Mouse (Mus musculus): ENCODE results near the gene Tgfbrap1. TPM values are rescaled to one million over a fixed set of nuclear protein-coding genes. Genes with fewer than 3 reads are reported as not detected.
"Not testable (repeated sequence)": the region's sequence is repeated elsewhere in the genome, so short reads cannot be mapped to it uniquely, and the experiment has no call there.

The Tgfbrap1 gene
- polyA plus RNA-seq, 1 experiment from 2014 or later, result 7.5 TPM

- ATAC-seq (ENCODE audit: insufficient number of reproducible peaks, insufficient read depth, low FRiP score, low read depth), result no peak
These were observed 46.5 kb downstream of the Tgfbrap1 start for GRCm38 (mm10) chr1:43051903-43052302.

GRCm38 (mm10) chr1:43047811-43048210 lies 50.6 kb downstream of the Tgfbrap1 start:
- 87% methylated on average over 10 of the region's 10 CpGs for WGBS
- no peak for ATAC-seq (ENCODE audit: insufficient number of reproducible peaks, insufficient read depth, low FRiP score, low read depth)
- Histone ChIP-seq H3K27ac (replicated peaks in 1 of 2; ENCODE audit: control insufficient read depth in 1 of 2, insufficient read depth in 1 of 2, low read depth in 2 of 2, low read length in 2 of 2) (no peak overlapping the region), H3K36me3 (ENCODE audit: control insufficient read depth, insufficient read depth, low read length) (peaks cover 35% of the 10 kb centered on the region), H3K9ac (ENCODE audit: low read length) (no peak overlapping the region), H3K4me3 (ENCODE audit: control insufficient read depth in 1 of 2, insufficient read depth in 1 of 2, low read depth in 1 of 2, low read length in 2 of 2) (no peak overlapping the region), H3K4me1 (ENCODE audit: control insufficient read depth in 2 of 2, insufficient read depth in 2 of 2, low read length in 2 of 2) (no peaks in the 10 kb centered on the region), H3K9me3 (ENCODE audit: control insufficient read depth, low read length) (no peaks in the 10 kb centered on the region), H3K4me2 (ENCODE audit: low read length) (no peak overlapping the region), H3K27me3 (ENCODE audit: control insufficient read depth, insufficient read depth, low read length) (no peaks in the 10 kb centered on the region)

More at GRCm38 (mm10) chr1:43051903-43052302, 46.5 kb downstream of the Tgfbrap1 start:
- Histone ChIP-seq H3K36me3 (ENCODE audit: control insufficient read depth, insufficient read depth, low read length) (peaks cover 67% of the 10 kb centered on the region), H3K9ac (ENCODE audit: low read length) (no peak overlapping the region), H3K4me1 (ENCODE audit: control insufficient read depth in 2 of 2, insufficient read depth in 2 of 2, low read length in 2 of 2) (no peaks in the 10 kb centered on the region), H3K4me2 (ENCODE audit: low read length) (no peak overlapping the region), H3K4me3 (ENCODE audit: control insufficient read depth in 1 of 2, insufficient read depth in 1 of 2, low read depth in 1 of 2, low read length in 2 of 2) (no peak overlapping the region), H3K27ac (replicated peaks in 1 of 2; ENCODE audit: control insufficient read depth in 1 of 2, insufficient read depth in 1 of 2, low read depth in 2 of 2, low read length in 2 of 2) (no peak overlapping the region), H3K9me3 (ENCODE audit: control insufficient read depth, low read length) (no peaks in the 10 kb centered on the region), H3K27me3 (ENCODE audit: control insufficient read depth, insufficient read depth, low read length) (no peaks in the 10 kb centered on the region)
- WGBS, result 91% methylated on average over 5 of the region's 5 CpGs

GRCm38 (mm10) chr1:43046990-43047389 lies 51.4 kb downstream of the Tgfbrap1 start:
- no peak overlapping the region for H3K27ac ChIP-seq (replicated peaks in 1 of 2; ENCODE audit: control insufficient read depth in 1 of 2, insufficient read depth in 1 of 2, low read depth in 2 of 2, low read length in 2 of 2)
- H3K36me3 ChIP-seq (ENCODE audit: control insufficient read depth, insufficient read depth, low read length), result peaks cover 30% of the 10 kb centered on the region
- no peak overlapping the region for H3K9ac ChIP-seq (ENCODE audit: low read length)
- 71% methylated on average over 2 of the region's 2 CpGs for WGBS
- H3K27me3 ChIP-seq (ENCODE audit: control insufficient read depth, insufficient read depth, low read length), result no peaks in the 10 kb centered on the region
- H3K4me1 ChIP-seq (ENCODE audit: control insufficient read depth in 2 of 2, insufficient read depth in 2 of 2, low read length in 2 of 2), result no peaks in the 10 kb centered on the region
- H3K9me3 ChIP-seq (ENCODE audit: control insufficient read depth, low read length), result no peaks in the 10 kb centered on the region
- no peak overlapping the region for H3K4me3 ChIP-seq (ENCODE audit: control insufficient read depth in 1 of 2, insufficient read depth in 1 of 2, low read depth in 1 of 2, low read length in 2 of 2)
- H3K4me2 ChIP-seq (ENCODE audit: low read length), result no peak overlapping the region
- ATAC-seq (ENCODE audit: insufficient number of reproducible peaks, insufficient read depth, low FRiP score, low read depth), result no peak

GRCm38 (mm10) chr1:43045204-43045982 lies 53.0 kb downstream of the Tgfbrap1 start:
- H3K4me1 ChIP-seq (ENCODE audit: control insufficient read depth in 2 of 2, insufficient read depth in 2 of 2, low read length in 2 of 2), result no peaks in the 10 kb centered on the region
- peaks cover 15% of the 10 kb centered on the region for H3K36me3 ChIP-seq (ENCODE audit: control insufficient read depth, insufficient read depth, low read length)
- no peaks in the 10 kb centered on the region for H3K9me3 ChIP-seq (ENCODE audit: control insufficient read depth, low read length)
- no peak for ATAC-seq (ENCODE audit: insufficient number of reproducible peaks, insufficient read depth, low FRiP score, low read depth)
- no peak overlapping the region for H3K27ac ChIP-seq (replicated peaks in 1 of 2; ENCODE audit: control insufficient read depth in 1 of 2, insufficient read depth in 1 of 2, low read depth in 2 of 2, low read length in 2 of 2)
- no peaks in the 10 kb centered on the region for H3K27me3 ChIP-seq (ENCODE audit: control insufficient read depth, insufficient read depth, low read length)
- no peak overlapping the region for H3K4me2 ChIP-seq (ENCODE audit: low read length)
- H3K9ac ChIP-seq (ENCODE audit: low read length), result no peak overlapping the region
- no peak overlapping the region for H3K4me3 ChIP-seq (ENCODE audit: control insufficient read depth in 1 of 2, insufficient read depth in 1 of 2, low read depth in 1 of 2, low read length in 2 of 2)
- 70% methylated on average over 14 of the region's 14 CpGs for WGBS

- Histone ChIP-seq H3K9me3 (ENCODE audit: control insufficient read depth, low read length) (no peaks in the 10 kb centered on the region), H3K9ac (ENCODE audit: low read length) (no peak overlapping the region), H3K4me2 (ENCODE audit: low read length) (no peak overlapping the region), H3K27me3 (ENCODE audit: control insufficient read depth, insufficient read depth, low read length) (no peaks in the 10 kb centered on the region), H3K4me1 (ENCODE audit: control insufficient read depth in 2 of 2, insufficient read depth in 2 of 2, low read length in 2 of 2) (no peaks in the 10 kb centered on the region), H3K36me3 (ENCODE audit: control insufficient read depth, insufficient read depth, low read length) (no peaks in the 10 kb centered on the region), H3K4me3 (ENCODE audit: control insufficient read depth in 1 of 2, insufficient read depth in 1 of 2, low read depth in 1 of 2, low read length in 2 of 2) (no peak overlapping the region), H3K27ac (replicated peaks in 1 of 2; ENCODE audit: control insufficient read depth in 1 of 2, insufficient read depth in 1 of 2, low read depth in 2 of 2, low read length in 2 of 2) (no peak overlapping the region)
- ATAC-seq (ENCODE audit: insufficient number of reproducible peaks, insufficient read depth, low FRiP score, low read depth), result no peak
- WGBS, result 28% methylated on average over 6 of the region's 6 CpGs
These were observed 56.2 kb downstream of the Tgfbrap1 start for GRCm38 (mm10) chr1:43042271-43042670.

- no peak overlapping the region for H3K27ac ChIP-seq (replicated peaks in 1 of 2; ENCODE audit: control insufficient read depth in 1 of 2, insufficient read depth in 1 of 2, low read depth in 2 of 2, low read length in 2 of 2)
- no peak overlapping the region for H3K4me2 ChIP-seq (ENCODE audit: low read length)
- no peak for ATAC-seq (ENCODE audit: insufficient number of reproducible peaks, insufficient read depth, low FRiP score, low read depth)
- H3K9ac ChIP-seq (ENCODE audit: low read length), result no peak overlapping the region
- no peaks in the 10 kb centered on the region for H3K27me3 ChIP-seq (ENCODE audit: control insufficient read depth, insufficient read depth, low read length)
- H3K4me1 ChIP-seq (ENCODE audit: control insufficient read depth in 2 of 2, insufficient read depth in 2 of 2, low read length in 2 of 2), result no peaks in the 10 kb centered on the region
- no peaks in the 10 kb centered on the region for H3K36me3 ChIP-seq (ENCODE audit: control insufficient read depth, insufficient read depth, low read length)
- WGBS, result 84% methylated on average over 7 of the region's 7 CpGs
- no peak overlapping the region for H3K4me3 ChIP-seq (ENCODE audit: control insufficient read depth in 1 of 2, insufficient read depth in 1 of 2, low read depth in 1 of 2, low read length in 2 of 2)
- H3K9me3 ChIP-seq (ENCODE audit: control insufficient read depth, low read length), result no peaks in the 10 kb centered on the region
These were observed 62.4 kb downstream of the Tgfbrap1 start for GRCm38 (mm10) chr1:43036014-43036413.

GRCm38 (mm10) chr1:43015153-43015685 lies 83.2 kb downstream of the Tgfbrap1 start:
- not testable (repeated sequence) for H3K9ac ChIP-seq (ENCODE audit: low read length); ATAC-seq (ENCODE audit: insufficient number of reproducible peaks, insufficient read depth, low FRiP score, low read depth); H3K27ac ChIP-seq (replicated peaks in 1 of 2; ENCODE audit: control insufficient read depth in 1 of 2, insufficient read depth in 1 of 2, low read depth in 2 of 2, low read length in 2 of 2); H3K36me3 ChIP-seq (ENCODE audit: control insufficient read depth, insufficient read depth, low read length); H3K27me3 ChIP-seq (ENCODE audit: control insufficient read depth, insufficient read depth, low read length); H3K9me3 ChIP-seq (ENCODE audit: control insufficient read depth, low read length); H3K4me3 ChIP-seq (ENCODE audit: control insufficient read depth in 1 of 2, insufficient read depth in 1 of 2, low read depth in 1 of 2, low read length in 2 of 2); H3K4me2 ChIP-seq (ENCODE audit: low read length); H3K4me1 ChIP-seq (ENCODE audit: control insufficient read depth in 2 of 2, insufficient read depth in 2 of 2, low read length in 2 of 2)
- WGBS, result 78% methylated on average over 7 of the region's 7 CpGs
